Mouse (Mus musculus) 416B (cell line): ENCODE measurements at regions not wholly inside any gene's neighbourhood (a gene's known extent, or its start where the extent isn't known, plus 50 kb on each side); places are given as distances from the start of the nearest gene placed in this dataset.

ENCODE experiments used
- DNase-seq: peaks from one replicate; pipeline ENCODE4 v3.0.0; 2011; ENCODE audit warnings: low read depth

DNA sequence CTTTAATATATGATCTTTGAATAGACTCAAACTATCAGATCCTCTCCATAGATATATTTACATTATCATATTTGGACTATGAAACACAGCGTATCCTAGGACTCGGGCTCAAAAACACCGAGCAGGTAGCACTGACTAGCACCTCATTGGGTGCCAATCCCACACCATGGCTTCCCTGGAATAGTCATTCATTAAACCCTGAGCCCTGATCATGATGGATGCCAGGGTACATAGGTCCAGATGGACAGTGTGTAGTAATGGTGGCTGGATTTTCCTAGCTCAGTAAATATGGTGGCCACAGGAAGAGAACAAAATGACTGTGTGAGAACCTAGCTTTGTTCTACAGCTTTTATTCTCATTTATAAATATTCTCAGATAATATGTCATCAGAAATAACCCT lies 390.1 kb upstream of the Nr2f2 start:
- no peak for DNase-seq

DNA sequence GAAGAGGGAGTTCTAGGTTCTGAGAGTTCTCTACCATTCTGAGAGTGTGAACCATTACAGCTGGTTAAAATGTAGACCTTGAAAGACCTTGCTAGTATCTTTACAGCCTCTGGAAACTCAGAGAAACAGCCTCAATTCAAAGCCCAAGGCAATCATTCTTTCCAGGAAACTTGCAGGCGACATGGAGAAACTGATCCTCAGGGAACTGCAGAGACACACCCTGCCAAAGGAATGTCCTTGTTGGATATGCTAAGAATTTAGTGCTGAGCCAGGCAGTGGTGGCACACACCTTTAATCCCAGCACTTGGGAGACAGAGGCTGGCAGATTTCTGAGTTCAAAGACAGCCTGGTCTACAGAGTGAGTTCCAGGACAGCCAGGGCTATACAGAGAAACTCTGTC lies 388.3 kb upstream of the Nr2f2 start:
- DNase-seq: no peak

DNA sequence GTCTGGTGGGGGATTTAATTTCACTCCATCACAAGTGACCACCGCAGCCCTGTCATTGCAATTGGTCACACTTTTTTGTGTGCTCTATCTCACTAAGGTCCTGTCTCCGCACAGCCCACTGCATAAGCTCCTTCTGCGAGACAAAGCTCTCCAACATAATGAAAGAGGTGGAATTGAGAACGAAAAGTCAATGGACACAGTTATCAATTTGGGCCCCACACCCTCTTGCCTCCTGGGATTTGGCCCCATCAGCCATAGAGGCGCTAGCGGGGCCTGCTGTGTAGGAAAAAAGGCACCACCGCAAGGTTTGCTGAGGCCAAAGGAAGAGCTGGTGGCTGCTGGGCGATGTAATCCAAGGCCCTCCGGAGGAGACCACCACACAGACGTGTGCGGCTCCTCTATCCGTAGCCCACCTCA lies 386.3 kb upstream of the Nr2f2 start:
- DNase-seq: no peak

DNA sequence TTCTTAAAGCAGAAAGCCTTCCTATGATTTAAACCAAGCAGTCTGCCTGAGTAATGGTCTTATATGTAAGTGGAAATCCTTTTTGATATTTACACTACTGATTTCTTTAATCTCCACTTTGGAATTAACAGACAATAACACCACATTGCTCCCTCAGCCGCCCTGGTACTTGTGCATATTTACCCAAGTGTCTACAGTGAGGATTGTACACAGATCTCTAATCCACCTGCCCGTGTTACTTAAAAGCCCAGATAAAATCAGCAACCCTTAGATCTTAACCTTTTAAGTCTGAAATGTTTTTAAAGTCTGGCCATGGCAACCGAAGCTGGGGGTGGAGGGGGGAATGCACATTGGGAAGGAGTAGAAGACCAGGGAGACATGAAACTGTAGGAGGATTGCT lies 382.3 kb upstream of the Nr2f2 start:
- DNase-seq: no peak

DNA sequence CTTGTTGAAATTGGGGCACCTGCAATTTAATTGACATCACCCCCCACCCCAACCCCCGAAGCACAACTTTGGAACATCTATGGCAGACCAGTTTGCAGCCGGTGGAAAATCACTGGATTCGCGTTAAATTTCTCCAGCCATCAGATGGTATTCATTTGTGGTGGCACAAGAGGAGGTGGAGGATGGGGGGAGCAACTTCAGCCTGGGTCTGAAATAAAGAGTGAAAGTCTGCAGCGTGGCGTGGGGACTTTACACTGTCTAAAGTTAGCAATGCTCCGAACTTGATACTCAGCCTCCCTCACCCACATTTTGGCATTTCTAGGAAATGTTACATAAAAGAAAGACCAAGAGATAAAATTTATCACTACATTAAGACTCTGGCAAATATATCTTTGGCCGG lies 381.8 kb upstream of the Nr2f2 start:
- no peak for DNase-seq

DNA sequence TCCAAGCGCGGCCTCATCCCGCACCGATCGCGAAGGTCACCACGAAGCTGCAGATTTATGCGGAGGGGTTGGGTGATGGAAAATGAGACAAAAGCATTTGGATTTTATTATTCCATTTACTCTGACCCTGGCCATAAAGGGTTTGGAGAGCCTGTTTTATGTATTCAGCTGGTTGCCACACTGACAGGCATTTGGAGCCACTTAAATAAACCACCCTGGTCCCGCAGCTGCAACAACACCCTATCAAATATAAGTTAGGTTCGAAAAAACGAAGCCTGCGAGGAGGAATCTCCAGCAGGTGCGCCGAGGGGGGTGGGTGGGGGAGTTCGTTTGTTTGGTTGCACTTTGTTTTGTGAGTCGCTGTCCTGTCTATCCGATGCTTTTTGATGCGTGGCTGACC lies 377.8 kb upstream of the Nr2f2 start:
- no peak for DNase-seq

DNA sequence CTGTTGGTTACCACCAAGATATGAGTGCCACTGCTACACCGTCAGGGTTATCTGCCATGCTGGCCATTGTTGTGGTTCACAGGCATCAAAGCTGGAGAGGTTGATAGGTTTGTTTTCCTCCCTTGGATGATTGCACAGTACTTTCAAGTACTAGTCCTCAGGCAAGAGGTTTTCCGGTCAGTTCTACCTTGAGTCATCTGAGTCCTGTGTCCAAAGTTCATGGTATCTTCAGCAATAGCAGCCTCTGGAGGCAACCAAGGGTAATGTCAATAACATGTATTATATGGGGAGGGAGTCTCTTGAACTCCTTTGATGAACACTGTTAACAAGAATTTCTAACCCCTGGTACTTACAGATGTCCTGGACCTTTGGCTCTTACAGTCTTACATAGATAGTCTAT lies 369.1 kb upstream of the Nr2f2 start:
- no peak for DNase-seq

DNA sequence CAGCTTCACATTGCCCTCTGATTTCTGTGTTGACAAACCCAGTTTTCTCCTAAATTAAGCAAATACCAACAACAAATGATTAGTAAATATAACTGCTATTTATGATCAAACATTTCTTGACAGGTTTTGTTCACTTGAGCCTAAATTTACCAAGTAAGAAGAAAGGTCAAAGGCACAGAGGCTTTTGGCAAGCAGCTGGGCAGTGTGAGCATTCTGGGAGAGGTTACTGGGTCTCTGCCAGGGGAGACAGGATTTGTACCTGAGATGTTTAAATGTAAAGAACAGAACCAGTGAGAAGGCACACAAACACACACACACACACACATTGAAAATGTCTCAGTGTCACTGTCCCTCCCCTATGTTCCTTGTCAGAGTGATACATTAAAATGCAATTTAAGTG lies 367.0 kb upstream of the Nr2f2 start:
- no peak for DNase-seq

DNA sequence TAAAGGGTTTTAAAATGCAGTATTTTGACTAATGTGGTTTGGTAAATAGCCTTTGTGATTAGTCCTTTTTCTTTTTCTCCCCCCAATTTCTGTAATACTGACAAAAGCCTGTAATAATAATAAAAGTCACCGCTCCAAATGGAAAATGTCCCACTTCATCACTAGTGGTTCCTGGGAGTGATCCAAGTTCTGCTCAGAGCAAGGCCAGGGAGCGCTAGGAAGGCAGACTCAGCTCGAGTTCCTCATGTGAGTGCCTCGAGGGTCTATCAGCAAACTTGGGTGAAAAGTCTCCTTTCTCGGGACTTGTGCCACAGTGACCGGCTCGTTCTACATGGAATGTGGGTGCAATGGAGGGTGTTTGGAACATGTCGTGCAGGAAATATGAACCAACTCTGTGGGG lies 363.4 kb upstream of the Nr2f2 start:
- no peak for DNase-seq

DNA sequence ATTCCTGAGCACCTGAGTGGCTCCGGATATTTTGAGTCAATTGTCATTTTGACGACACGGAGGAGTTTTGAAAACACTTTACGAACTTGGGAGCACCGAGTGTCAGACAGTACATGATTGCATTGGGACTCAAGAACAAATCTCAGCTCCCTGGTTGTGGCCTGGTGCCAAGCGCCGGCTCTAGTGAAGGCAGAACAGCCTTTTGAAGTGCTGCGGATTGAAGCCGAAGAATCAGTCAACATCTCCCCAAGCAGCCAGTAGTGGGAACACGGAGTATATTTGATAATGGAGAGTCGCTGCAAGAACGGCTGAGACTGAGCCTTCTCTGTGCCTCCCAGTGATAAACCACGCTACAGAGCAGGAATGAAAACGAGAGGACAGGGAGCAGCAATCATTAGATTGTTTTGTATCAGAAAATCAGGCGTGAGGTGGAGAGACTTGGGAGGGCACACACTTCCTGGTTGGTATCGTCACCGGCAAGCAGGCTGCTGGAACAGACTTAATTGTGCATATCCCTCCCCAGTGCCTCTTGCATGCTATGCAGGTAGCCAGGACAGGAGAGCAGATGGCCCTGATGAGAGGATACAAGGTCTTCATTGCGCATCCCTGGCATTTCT lies 351.7 kb upstream of the Nr2f2 start:
- no peak for DNase-seq

DNA sequence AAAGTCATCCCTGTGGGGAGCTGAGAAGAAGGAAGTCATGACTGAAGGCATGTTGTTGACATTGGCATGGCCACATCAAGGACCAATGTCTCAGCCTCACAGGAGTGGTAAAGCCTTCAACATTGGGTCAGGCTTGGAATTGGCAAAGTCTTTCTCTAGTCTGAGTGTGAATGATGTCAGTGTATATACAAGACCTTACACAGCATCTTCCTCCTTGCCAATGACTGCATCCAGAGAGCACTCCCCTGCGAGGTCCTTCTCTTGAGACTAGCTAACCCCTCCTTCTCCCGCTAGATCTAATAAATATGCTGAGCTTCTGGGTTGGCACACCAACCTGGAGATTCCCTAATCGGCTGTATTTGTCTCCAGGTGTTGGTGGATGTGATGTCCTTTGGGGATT lies 351.1 kb upstream of the Nr2f2 start:
- DNase-seq: no peak

DNA sequence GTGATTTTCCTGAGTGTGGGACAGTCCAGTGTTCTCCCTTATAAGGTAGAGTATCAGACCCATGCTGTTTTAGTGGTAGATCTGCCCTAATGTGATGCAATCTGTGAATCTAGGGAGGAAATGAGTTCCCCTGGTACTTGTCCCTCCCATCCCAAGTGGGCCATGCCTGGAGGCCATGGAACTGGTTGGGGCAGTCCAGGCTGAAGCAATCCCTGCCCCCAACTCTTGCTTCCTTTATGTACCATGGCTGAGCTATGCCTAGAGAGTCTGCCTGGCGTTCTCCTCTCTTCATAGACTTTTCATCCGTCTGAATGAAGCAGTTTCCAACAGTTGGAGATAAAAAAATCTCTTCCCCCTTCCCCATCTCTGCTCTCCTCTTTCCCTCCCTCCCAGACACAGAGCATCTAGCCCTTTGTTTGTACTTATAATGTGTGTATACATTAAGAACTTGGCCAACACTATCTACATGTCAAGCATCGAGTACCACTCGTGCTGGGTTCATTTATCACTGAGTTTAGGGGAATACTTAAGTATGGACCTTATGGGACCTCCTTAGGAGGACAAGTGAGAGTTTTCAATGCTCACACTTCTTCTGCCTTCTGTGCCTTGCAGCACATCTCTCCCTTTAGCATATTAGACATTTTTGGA lies 350.4 kb upstream of the Nr2f2 start:
- no peak for DNase-seq

DNA sequence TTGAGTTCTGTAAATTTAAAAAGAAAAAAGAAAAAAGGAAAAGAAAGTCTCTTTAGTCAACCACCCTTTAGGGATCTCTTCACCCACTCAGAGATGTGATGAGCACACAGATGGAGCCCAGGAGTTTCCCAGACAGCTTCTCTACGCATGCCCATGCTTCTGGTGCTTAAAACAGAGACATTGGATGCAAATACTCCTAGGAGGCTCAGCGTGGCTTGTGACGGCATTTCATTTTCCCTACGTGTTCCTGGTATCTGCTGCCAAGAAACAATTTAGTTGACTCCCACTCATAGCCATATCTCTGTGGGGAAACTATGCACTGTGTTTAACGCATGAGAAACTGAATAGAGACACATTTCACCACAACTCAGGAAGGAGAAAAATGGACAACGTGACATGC lies 345.6 kb upstream of the Nr2f2 start:
- DNase-seq: no peak

DNA sequence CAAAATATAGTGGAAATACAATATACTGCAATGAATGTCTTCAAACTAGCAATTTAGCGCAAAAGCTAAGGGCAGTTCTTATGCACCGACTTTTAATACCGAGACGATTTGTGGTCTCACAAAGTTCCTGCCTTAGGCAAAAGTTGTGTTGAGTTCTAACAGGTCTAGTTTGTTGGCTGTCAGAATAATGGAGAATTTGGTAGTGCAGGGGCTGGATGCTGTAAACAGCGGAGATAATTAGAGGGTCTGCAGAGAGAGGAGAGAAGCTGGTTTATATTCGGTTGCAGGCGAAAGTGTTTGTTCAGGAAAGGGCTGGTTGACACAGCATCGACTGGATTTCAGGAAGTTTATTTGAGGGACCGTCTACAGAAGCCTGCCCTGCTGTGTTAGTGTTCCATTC lies 339.7 kb upstream of the Nr2f2 start:
- DNase-seq: no peak

DNA sequence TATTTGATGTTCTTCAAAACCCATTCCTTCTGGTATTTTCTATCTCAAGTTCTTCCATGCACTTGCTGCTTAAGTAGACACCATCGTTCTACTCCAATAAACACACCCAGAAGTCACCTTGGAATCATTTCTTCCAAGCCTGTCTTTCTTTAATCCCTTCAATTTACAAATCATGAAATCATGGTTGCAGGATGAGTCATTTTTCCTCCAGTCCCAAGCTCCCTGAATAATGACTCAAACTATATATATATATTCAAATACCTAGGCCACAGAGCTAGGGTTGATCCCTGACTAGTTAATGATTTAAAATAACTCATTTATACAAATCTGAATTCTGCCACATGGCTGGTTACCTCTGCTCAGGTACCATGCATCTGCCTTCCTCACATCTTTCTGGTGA lies 337.2 kb upstream of the Nr2f2 start:
- no peak for DNase-seq

DNA sequence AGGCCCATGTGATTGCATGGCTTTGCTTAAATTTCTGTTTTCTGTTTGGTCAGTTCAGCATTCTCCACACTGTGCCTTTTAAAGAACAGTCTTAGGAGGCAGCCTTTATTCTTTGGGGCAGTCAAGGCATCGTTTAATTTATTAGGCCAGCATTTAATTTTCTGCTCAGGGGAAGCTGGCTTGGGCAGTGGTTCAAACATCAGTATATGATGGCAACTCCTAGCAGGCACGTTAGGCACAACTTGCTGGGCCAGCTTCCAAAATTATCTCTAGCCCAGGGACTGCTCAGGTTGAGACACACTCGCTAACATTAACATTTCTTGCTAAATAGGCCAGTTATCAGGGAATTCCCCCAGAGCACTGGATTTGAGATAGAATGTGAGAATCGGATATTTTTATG lies 333.9 kb upstream of the Nr2f2 start:
- no peak for DNase-seq

DNA sequence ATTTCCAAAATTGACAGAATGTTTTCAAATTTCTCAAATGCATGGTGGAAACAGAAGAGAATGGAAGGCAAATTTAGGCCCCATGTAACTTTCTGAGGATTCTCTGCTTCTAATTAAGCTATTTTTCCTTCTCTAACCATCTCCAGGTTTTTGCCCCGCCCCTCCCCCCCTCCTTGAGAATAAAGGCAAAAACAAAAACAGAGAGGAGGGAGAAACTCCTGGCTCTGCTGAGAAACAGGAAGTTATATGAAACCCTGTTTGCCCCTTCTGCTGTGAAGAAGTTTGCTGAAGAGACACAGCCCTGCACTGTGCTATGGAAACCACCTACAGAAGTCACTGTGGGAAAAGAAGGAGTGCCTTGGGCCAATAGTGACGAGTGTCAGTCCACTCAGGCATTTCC lies 332.9 kb upstream of the Nr2f2 start:
- DNase-seq: no peak

DNA sequence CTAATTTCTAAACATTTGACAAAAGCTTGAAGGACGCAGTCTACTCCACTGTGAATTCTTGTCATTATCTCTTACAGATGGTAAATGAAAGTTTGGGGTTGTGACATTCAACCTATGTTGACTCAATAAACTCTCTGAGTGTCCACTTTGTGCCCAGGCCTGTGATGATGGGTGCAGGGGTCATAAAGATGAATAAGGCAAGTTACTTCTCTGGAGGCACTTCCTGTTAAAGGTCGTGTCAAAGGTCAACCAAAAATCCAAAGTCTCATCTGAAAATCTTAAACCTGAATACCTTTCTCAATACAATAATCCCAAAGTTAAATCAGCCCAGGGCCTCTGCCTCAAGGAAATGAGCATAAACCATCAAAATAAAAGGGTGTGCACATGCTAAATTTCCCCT lies 332.5 kb upstream of the Nr2f2 start:
- no peak for DNase-seq

DNA sequence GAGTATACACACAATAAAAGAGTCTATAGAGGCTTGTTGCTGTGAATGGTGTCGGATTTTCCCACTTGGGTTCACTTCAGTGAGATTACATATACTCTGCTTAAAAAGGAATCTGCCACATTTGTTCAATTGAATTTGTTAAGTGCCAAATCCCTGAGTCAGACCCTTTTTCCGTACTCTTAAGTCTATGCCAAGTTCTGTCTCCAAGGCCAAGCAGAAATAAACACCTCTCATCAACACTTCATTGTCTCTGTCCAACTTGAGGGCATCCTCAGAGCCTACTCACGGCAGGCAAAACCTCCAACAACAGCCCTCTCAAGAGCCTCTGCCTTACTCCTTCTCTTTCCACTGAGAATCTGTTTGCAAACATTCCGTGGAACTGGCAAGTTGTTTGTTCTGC lies 325.6 kb upstream of the Nr2f2 start:
- DNase-seq: no peak

DNA sequence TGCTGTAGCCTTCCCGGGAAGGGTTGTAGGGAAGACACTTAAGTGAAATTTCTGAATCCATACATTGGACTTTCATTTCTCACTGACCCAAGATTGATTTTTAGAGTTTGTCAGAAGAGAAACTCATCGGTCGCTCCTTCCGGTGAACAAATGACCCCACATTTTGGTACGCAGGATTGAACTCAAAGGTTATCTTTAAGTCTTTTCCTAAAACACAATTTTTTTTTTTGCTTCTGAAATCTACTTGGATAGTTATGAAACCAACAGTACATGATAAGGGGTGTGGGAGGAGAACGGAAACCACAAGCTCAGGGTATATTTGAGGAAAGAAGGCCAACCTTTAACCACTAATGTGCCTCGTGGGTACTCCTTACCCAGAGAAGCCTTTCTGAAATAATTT lies 324.3 kb upstream of the Nr2f2 start:
- no peak for DNase-seq

DNA sequence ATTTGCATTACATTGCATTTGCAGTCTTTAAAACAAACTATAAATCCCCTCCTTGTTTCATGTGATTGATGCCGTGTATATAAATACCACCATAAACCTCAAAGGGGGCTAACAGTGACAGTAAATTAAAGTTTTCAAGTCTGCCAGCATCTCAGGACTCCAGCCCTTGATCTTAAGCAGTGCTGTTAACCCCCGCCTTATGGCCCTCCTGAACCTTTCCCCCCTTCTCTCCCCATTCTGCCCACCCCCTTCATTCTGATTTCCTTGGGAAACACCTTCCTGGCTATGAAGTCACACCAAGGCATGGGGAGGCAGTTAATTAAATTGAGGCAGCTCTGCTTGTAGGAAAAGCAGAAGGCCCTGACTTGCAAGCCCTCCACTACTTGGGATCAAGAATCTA lies 302.5 kb upstream of the Nr2f2 start:
- DNase-seq: no peak

DNA sequence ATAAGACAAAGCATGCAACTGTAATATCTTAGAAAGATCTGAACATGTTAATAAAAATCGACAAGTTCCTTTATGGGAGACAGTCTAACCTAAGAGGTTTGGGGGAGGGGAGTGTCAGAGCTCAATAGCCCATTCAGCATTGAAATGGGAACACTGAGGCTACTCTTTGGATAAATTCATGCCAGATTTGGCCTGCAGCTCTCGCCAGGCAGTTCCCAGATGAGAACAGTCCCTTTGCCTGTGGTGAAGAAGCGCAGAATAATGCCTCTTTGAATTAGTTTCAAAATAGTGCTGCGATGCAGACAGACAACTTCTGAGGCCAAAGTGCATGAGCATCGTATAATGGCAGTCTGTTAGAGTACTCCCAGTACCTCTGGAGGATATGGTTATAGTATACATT lies 293.6 kb upstream of the Nr2f2 start:
- no peak for DNase-seq

DNA sequence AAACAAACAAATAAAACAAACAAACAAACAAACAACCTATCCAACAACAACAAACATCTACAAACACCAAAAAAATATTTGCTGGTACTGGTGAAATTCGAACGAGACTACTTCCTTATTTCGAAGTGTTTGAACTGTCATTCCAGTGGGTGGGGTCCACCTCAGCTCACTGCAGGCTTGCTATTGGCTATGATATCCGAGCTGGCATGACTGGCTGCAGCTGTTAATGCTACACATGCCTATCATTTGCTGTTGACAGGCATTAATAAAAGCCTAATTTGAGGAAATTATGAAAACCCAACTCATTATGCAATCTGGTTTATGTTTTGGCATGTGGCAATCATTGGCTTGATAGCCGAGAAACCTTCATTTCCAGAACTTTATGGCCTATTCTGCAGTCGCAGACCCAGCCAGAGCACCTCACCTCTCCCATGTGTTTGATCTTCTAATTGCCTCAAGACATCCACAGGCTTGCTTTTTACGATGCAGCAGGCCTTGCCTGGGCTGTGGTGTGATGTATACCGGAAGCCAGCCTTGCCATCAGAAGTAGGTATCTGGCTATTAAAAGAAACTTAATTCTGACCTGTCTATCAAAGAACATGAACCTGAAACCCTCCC lies 283.3 kb upstream of the Nr2f2 start:
- no peak for DNase-seq

DNA sequence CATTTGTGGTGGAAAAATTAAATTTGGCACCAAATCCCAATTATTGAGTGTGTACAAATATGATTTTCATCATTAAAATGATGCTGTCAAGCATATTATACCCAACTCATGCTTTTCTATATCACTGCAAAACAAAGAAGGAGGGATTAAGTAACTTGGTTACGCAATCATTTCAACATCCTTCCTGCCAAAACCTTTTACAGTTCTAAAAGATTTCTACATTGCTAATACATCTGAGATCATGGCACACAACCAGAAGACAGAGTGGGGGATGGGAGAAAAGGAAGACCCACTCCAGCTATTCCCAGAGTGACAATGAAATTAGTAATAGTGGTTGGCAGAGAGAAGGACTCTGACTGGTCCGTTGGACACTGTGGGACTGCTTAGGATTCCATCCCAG lies 280.3 kb upstream of the Nr2f2 start:
- DNase-seq: peak; percentile 31
